Mouse (Mus musculus): Measurements from ENCODE around the gene Enc1. TPM values are rescaled to one million over a fixed set of nuclear protein-coding genes. Genes with fewer than 3 reads are reported as not detected.

Enc1 gene
- polyA plus RNA-seq, 1 experiment from 2014 or later: 28.8 TPM

GRCm38 (mm10) chr13:97245157-97245556 lies 4.3 kb downstream of the Enc1 start:
- Histone ChIP-seq H3K4me2 (replicated peaks) (peak overlapping the region; percentile 78), H3K36me3 (peaks cover 41% of the 10 kb centered on the region), H3K9me3 (replicated peaks) (no peaks in the 10 kb centered on the region), H3K27ac (no peak overlapping the region), H3K9ac (no peak overlapping the region), H3K4me3 (peak overlapping the region; percentile 85), H3K4me1 (peaks cover 79% of the 10 kb centered on the region), H3K27me3 (no peaks in the 10 kb centered on the region)
- 81% methylated on average over 12 of the region's 12 CpGs for WGBS
- ATAC-seq (ENCODE audit: low FRiP score): no peak

- Histone ChIP-seq H3K9me3 (replicated peaks) (no peaks in the 10 kb centered on the region), H3K4me3 (0 out of 2 replicates have a peak overlapping the region, but pooled peaks have one; percentile 8), H3K36me3 (peaks cover 46% of the 10 kb centered on the region), H3K4me1 (peaks cover 86% of the 10 kb centered on the region), H3K27ac (no peak overlapping the region), H3K4me2 (replicated peaks) (peak overlapping the region; percentile 78), H3K9ac (no peak overlapping the region; the same call in 1 of the 2 replicates), H3K27me3 (no peaks in the 10 kb centered on the region)
- ATAC-seq (ENCODE audit: low FRiP score): no peak
- 77% methylated on average over 16 of the region's 16 CpGs for WGBS
These were observed 5.3 kb downstream of the Enc1 start for GRCm38 (mm10) chr13:97246217-97246616.

- Histone ChIP-seq H3K27ac (no peak overlapping the region; the same call in 1 of the 2 replicates), H3K9ac (no peak overlapping the region), H3K36me3 (peaks cover 58% of the 10 kb centered on the region), H3K9me3 (replicated peaks) (no peaks in the 10 kb centered on the region), H3K4me3 (no peak overlapping the region), H3K4me1 (peaks cover 97% of the 10 kb centered on the region), H3K27me3 (no peaks in the 10 kb centered on the region), H3K4me2 (replicated peaks) (peak overlapping the region; percentile 78)
- 38% methylated on average over 4 of the region's 4 CpGs for WGBS
- no peak for ATAC-seq (ENCODE audit: low FRiP score)
These were observed 6.8 kb downstream of the Enc1 start for GRCm38 (mm10) chr13:97247754-97248153.

- ATAC-seq (ENCODE audit: low FRiP score): no peak
- H3K9ac ChIP-seq: peak overlapping the region; percentile 43
- peaks cover 58% of the 10 kb centered on the region for H3K36me3 ChIP-seq
- peak overlapping the region; percentile 78 for H3K4me2 ChIP-seq (replicated peaks)
- H3K9me3 ChIP-seq (replicated peaks): no peaks in the 10 kb centered on the region
- H3K4me3 ChIP-seq: peak overlapping the region; percentile 10
- peaks cover 96% of the 10 kb centered on the region for H3K4me1 ChIP-seq
- H3K27ac ChIP-seq: peak overlapping the region; percentile 64
- no peaks in the 10 kb centered on the region for H3K27me3 ChIP-seq
- WGBS: 22% methylated on average over 5 of the region's 5 CpGs
These were observed 8.2 kb downstream of the Enc1 start for GRCm38 (mm10) chr13:97249051-97249461.

DNA sequence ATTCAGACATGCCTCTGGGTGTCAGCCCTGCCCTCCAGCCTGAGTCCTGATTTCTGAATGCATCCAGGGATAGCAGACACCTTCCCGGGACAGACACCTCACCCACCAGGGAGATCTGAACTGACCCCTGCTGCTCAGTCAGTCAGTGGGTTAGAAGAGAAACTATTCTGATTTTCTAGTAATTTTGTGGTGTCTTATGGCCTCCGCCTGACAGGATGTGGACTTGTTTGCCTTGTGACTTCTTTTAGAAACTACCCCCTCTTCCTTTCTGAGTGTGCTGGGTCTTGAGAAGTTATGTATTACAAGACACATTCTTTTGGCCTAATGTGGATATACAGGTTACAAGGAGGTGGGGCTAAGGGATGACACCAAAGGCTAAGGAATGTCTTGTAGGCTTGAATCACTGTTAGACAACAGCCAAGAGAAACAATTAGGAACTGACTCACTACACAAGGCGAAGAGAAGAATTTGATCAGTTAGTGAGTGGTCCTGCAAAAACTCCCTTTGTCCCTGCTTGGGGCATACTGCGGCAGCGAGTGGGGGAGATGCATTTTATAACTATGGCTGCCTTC lies 8.7 kb downstream of the Enc1 start:
- Histone ChIP-seq H3K27me3 (no peaks in the 10 kb centered on the region), H3K9me3 (replicated peaks) (no peaks in the 10 kb centered on the region), H3K4me2 (replicated peaks) (peak overlapping the region; percentile 78), H3K27ac (peak overlapping the region; percentile 64), H3K4me1 (peaks cover 96% of the 10 kb centered on the region), H3K36me3 (peaks cover 58% of the 10 kb centered on the region), H3K4me3 (no peak overlapping the region), H3K9ac (peak overlapping the region; percentile 43; the same call in 1 of the 2 replicates)
- 44% methylated on average over 5 of the region's 5 CpGs for WGBS
- no peak for ATAC-seq (ENCODE audit: low FRiP score)

GRCm38 (mm10) chr13:97250148-97250547 lies 9.2 kb downstream of the Enc1 start:
- WGBS: 53% methylated on average over 5 of the region's 5 CpGs
- H3K4me3 ChIP-seq: no peak overlapping the region
- peaks cover 55% of the 10 kb centered on the region for H3K36me3 ChIP-seq
- no peak for ATAC-seq (ENCODE audit: low FRiP score)
- H3K9me3 ChIP-seq (replicated peaks): no peaks in the 10 kb centered on the region
- peak overlapping the region; percentile 78 for H3K4me2 ChIP-seq (replicated peaks)
- H3K27ac ChIP-seq: peak overlapping the region; percentile 64
- H3K27me3 ChIP-seq: no peaks in the 10 kb centered on the region
- peaks cover 95% of the 10 kb centered on the region for H3K4me1 ChIP-seq
- no peak overlapping the region for H3K9ac ChIP-seq

DNA sequence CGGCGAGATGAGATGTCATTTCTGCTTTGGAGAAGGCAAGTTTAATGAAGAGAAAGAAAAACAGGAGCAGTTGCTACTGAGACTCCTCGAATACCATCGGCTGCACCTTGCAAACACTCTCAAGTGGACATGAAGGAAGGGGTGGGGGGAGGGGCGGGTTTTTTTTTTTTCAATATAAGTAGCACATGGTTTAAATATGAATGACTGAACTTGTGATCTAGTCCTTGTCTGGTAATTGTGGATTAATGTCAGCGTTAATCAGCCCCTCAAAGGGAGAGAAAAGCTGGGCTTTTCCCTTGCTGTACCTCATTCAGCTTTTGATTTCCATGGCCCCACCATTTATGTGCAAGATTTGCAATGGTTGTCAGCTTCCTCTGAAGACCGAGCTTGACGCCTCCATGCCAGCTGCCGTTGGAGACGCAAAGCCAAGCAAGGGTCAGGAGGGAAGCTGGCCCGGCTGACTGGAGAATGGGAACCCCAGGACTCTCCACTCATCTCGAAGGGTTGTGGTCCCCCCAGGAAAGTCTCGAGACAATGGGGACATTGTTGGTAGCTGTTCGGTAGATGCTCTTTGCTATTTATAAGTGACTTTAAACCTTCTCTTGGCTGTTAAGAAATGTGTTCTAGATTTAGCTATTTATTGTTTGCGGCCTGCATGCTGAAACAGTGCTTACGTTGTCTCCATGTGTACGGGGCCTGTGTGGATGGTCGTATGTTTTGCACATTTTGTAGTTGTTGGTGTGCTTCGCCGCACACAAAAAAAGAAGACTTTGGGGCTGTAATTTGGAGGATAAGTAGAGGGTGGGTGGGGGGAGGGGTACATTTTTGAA lies 9.9 kb downstream of the Enc1 start:
- no peaks in the 10 kb centered on the region for H3K27me3 ChIP-seq
- peaks cover 95% of the 10 kb centered on the region for H3K4me1 ChIP-seq
- 27% methylated on average over 20 of the region's 20 CpGs for WGBS
- no peak overlapping the region for H3K4me3 ChIP-seq
- H3K9me3 ChIP-seq (replicated peaks): no peaks in the 10 kb centered on the region
- H3K27ac ChIP-seq: peak overlapping the region; percentile 64
- ATAC-seq (ENCODE audit: low FRiP score): peak; percentile 47
- 0 out of 2 replicates have a peak overlapping the region, but pooled peaks have one; percentile 78 for H3K4me2 ChIP-seq (replicated peaks)
- H3K36me3 ChIP-seq: peaks cover 49% of the 10 kb centered on the region
- H3K9ac ChIP-seq: no peak overlapping the region

GRCm38 (mm10) chr13:97251736-97252135 lies 10.8 kb downstream of the Enc1 start:
- H3K4me2 ChIP-seq (replicated peaks): no peak overlapping the region

GRCm38 (mm10) chr13:97252469-97252868 lies 11.6 kb downstream of the Enc1 start:
- Histone ChIP-seq H3K4me2 (replicated peaks) (no peak overlapping the region), H3K9me3 (replicated peaks) (no peaks in the 10 kb centered on the region), H3K4me3 (no peak overlapping the region), H3K27ac (peak overlapping the region; percentile 64), H3K36me3 (peaks cover 32% of the 10 kb centered on the region), H3K4me1 (peaks cover 94% of the 10 kb centered on the region), H3K9ac (no peak overlapping the region), H3K27me3 (no peaks in the 10 kb centered on the region)
- peak; percentile 57 for ATAC-seq (ENCODE audit: low FRiP score)
- 24% methylated on average over 7 of the region's 7 CpGs for WGBS

More at GRCm38 (mm10) chr13:97251736-97252135, 10.8 kb downstream of the Enc1 start:
- Histone ChIP-seq H3K4me3 (no peak overlapping the region), H3K27ac (peak overlapping the region; percentile 64), H3K27me3 (no peaks in the 10 kb centered on the region), H3K9ac (no peak overlapping the region), H3K36me3 (peaks cover 39% of the 10 kb centered on the region), H3K9me3 (replicated peaks) (no peaks in the 10 kb centered on the region), H3K4me1 (peaks cover 95% of the 10 kb centered on the region)
- ATAC-seq (ENCODE audit: low FRiP score): no peak
- 47% methylated on average over 7 of the region's 7 CpGs for WGBS

DNA sequence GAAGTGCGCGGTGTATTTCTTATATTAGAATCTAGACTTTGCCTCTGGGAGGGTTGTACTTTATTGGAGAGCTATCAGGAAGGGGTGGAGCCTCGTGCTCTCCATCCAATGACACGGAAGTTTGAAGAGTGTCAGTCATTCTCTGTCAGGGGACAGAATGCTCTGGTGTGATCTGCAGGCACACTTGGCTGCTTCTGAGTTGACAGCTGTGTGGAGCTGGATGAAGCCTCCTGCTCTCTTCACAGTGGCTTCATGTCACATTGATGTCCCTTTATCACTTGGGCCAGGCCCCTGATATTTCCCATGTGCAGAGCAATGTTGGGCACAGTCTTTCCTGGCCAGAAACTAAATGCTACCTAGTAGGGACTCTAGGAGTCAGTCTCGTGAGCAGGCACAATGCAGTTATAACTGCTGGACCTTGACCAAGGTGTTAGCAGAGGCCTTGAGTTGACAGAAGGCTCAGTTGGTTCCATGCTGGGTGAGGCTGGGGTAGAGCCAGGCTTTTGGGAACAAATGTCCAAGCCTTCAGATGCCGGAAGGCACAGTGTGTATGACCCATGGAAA lies 12.6 kb downstream of the Enc1 start:
- peaks cover 84% of the 10 kb centered on the region for H3K4me1 ChIP-seq
- peak overlapping the region; percentile 67 for H3K27ac ChIP-seq
- no peak for ATAC-seq (ENCODE audit: low FRiP score)
- H3K9ac ChIP-seq: no peak overlapping the region
- H3K9me3 ChIP-seq (replicated peaks): no peaks in the 10 kb centered on the region
- WGBS: 54% methylated on average over 6 of the region's 6 CpGs
- no peak overlapping the region for H3K4me2 ChIP-seq (replicated peaks)
- no peaks in the 10 kb centered on the region for H3K27me3 ChIP-seq
- peaks cover 22% of the 10 kb centered on the region for H3K36me3 ChIP-seq
- H3K4me3 ChIP-seq: no peak overlapping the region

GRCm38 (mm10) chr13:97253994-97254393 lies 13.1 kb downstream of the Enc1 start:
- Histone ChIP-seq H3K36me3 (peaks cover 17% of the 10 kb centered on the region), H3K4me2 (replicated peaks) (no peak overlapping the region), H3K4me1 (peaks cover 79% of the 10 kb centered on the region), H3K27me3 (no peaks in the 10 kb centered on the region), H3K27ac (no peak overlapping the region), H3K9me3 (replicated peaks) (no peaks in the 10 kb centered on the region), H3K4me3 (no peak overlapping the region), H3K9ac (no peak overlapping the region)
- WGBS: 97% methylated on average over 5 of the region's 5 CpGs
- no peak for ATAC-seq (ENCODE audit: low FRiP score)

DNA sequence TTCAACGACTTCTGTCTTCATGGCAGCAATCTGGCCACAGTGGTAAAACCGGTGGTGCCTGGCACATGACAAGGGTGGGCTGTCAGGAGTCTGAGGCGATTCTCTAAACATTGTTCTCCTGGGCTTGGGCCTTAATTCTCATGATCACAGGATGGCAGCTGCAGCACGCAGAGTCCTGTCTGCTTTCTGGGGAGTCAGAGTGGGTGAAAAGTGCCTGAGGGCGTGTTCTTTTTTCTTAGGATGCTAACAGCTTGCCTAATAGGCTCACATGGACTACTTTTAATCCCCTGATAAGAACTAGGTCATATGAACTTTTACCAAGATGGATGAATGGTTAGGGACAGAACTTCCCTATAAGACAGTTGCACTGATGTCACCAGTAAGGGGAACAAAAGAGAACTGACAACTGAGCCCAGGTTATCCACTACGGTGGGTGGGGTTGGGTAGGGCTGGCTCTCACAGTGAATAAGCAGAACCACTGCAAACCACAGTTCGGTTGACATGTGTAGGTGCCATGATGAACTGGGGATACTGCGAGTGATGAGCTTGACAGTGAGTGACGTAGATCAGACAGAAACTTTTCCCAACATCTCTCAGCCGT lies 13.8 kb downstream of the Enc1 start:
- H3K27me3 ChIP-seq: peaks cover 3% of the 10 kb centered on the region; the same call in 1 of the 2 replicates
- H3K4me3 ChIP-seq: no peak overlapping the region
- peaks cover 17% of the 10 kb centered on the region for H3K36me3 ChIP-seq
- no peak for ATAC-seq (ENCODE audit: low FRiP score)
- H3K9me3 ChIP-seq (replicated peaks): no peaks in the 10 kb centered on the region
- WGBS: 79% methylated on average over 10 of the region's 10 CpGs
- H3K27ac ChIP-seq: no peak overlapping the region
- H3K4me1 ChIP-seq: peaks cover 77% of the 10 kb centered on the region
- H3K4me2 ChIP-seq (replicated peaks): no peak overlapping the region
- H3K9ac ChIP-seq: no peak overlapping the region

Data from hindbrain, embryonic 12.5 days (tissue).